10 mouse cellular contexts compared by ENCODE assay signal in the genomic region with DNA sequence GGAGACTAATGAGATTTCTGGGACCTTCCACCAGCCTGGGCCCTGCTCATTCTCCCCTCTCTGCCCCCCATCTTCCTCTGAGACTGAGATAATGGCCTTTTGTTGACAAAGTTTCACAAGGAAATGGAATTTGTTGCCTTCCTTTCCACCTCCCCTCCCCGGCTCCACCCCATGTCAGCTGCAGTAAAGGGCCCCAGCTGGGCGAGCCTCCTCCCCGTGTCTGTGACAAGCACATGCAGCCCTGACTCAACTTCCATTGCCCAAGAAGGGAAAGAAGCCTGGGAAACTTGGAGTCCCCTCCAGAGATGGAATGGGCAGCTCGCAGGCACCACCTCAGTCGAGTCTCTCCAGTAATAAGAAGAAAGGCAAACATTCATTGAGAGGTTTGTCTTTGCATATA. TPM values are rescaled to one million over a fixed set of nuclear protein-coding genes. Genes with fewer than 3 reads are reported as not detected.
DNase-seq lines count a peak whose midpoint lies in the region; ATAC-seq and TF ChIP-seq lines count a peak whose summit lies in the region.
"Had no signal": no experiment of that assay in that cellular context is flagged by ENCODE, and none has a peak within 500 bp of the region (broad histone marks: within the 10 kb centered on the region; RNA-seq: fewer than 3 reads in every experiment).

No protein-coding gene starts in this region.

- intact Hi-C loops in gastrocnemius, adult 2 months (cut with DNase I) = no loop called here

- peak; percentile 50 for ATAC-seq in megakaryocyte progenitor cell, adult 5-6 weeks (replicated peaks; ENCODE audit: poor library complexity)
- ATAC-seq in hindbrain, embryonic 16.5 days = no peak
- no peak for ATAC-seq in neural tube, embryonic 15.5 days (ENCODE audit: low FRiP score)

- H3K36me3 ChIP-seq in hindbrain, embryonic 16.5 days (ENCODE audit: control insufficient read depth, insufficient read depth, low read length) = no peaks in the 10 kb centered on the region
- H3K36me3 ChIP-seq in neural tube, embryonic 15.5 days = no peaks in the 10 kb centered on the region

- WGBS in hindbrain, embryonic 16.5 days = 22% methylated on average over 5 of the region's 5 CpGs
- 20% methylated on average over 5 of the region's 5 CpGs for WGBS in neural tube, embryonic 15.5 days

- H3K4me1 ChIP-seq in hindbrain, embryonic 16.5 days (ENCODE audit: control insufficient read depth, insufficient read depth, low read depth, low read length) = no peaks in the 10 kb centered on the region
- H3K4me1 ChIP-seq in neural tube, embryonic 15.5 days = 0 out of 2 replicates have a peak, but pooled peaks cover 5% of the 10 kb centered on the region

- H3K9ac ChIP-seq in hindbrain, embryonic 16.5 days (ENCODE audit: low read depth, low read length) = no peak overlapping the region
- no peak overlapping the region for H3K9ac ChIP-seq in neural tube, embryonic 15.5 days (replicated peaks)

- DNase-seq in gastrocnemius, adult 2 months = peak; percentile 50
- DNase-seq in gastrocnemius, adult 8-10 months (ENCODE audit: low spot score in 2 of 2) = no peak
- peak; percentile 49 for DNase-seq in urinary bladder, postnatal 25 days (ENCODE audit: low spot score)
- DNase-seq in urinary bladder, postnatal 4 days (ENCODE audit: low spot score in 2 of 2) = no peak
- DNase-seq in embryo, embryonic 11 days = no peak
- DNase-seq: kidney, adult 9 months; right cerebral cortex, postnatal 25 days had no signal

- H3K4me3 ChIP-seq in gastrocnemius, adult 2 months = no peak overlapping the region
- H3K4me3 ChIP-seq in hindbrain, embryonic 16.5 days (ENCODE audit: low read length) = no peak overlapping the region
- no peak overlapping the region for H3K4me3 ChIP-seq in neural tube, embryonic 15.5 days (replicated peaks)

- no peak for TF ChIP-seq CTCF in gastrocnemius, adult 2 months (IDR thresholded peaks at IDR 0.05)

- no peaks in the 10 kb centered on the region for H3K27me3 ChIP-seq in hindbrain, embryonic 16.5 days (replicated peaks; ENCODE audit: control insufficient read depth, insufficient read depth, low read length)
- H3K27me3 ChIP-seq in neural tube, embryonic 15.5 days (replicated peaks) = no peaks in the 10 kb centered on the region

- no peak overlapping the region for H3K4me2 ChIP-seq in hindbrain, embryonic 16.5 days (ENCODE audit: low read length)
- no peak overlapping the region for H3K4me2 ChIP-seq in neural tube, embryonic 15.5 days

- H3K9me3 ChIP-seq in hindbrain, embryonic 16.5 days (ENCODE audit: control insufficient read depth, low read length) = no peaks in the 10 kb centered on the region
- H3K9me3 ChIP-seq in neural tube, embryonic 15.5 days (replicated peaks) = no peaks in the 10 kb centered on the region

- H3K27ac ChIP-seq in gastrocnemius, adult 2 months = peak overlapping the region; percentile 8; the same call in 1 of the 2 replicates
- H3K27ac ChIP-seq in hindbrain, embryonic 16.5 days (ENCODE audit: low read depth, low read length) = no peak overlapping the region
- no peak overlapping the region for H3K27ac ChIP-seq in neural tube, embryonic 15.5 days (replicated peaks)

RNA-seq across cellular contexts. Expression of gene Plet1, which starts 15.5 kb away (rescaled TPM):
- total RNA-seq in gastrocnemius, adult 2 months (2021) = under 1 TPM in 1 of 2 experiments, not detected in 1; 0.36 TPM
- total RNA-seq in gastrocnemius, adult 8-10 months (2022) = under 1 TPM in 2 of 4 experiments, not detected in 2; 0.19 to 0.27 TPM
- 0.35 TPM in 1 of 2 replicates, not detected in the other for total RNA-seq in megakaryocyte progenitor cell, adult 5-6 weeks (2015)
- total RNA-seq in megakaryocyte progenitor cell, adult 5-6 weeks (2017) = 0.51 and 0.54 TPM in 2 replicates
- 0.90 and 1.1 TPM in 2 replicates for polyA plus RNA-seq in hindbrain, embryonic 16.5 days (2015; fragmentation: Nextera tagmentation; extraction: Ambion mirVana)
- 0.72 and 2.1 TPM in 2 replicates for polyA plus RNA-seq in neural tube, embryonic 15.5 days (2015; fragmentation: Nextera tagmentation; extraction: Ambion mirVana)

RNA-seq across cellular contexts. Expression of gene Pts, which starts 49.7 kb away (rescaled TPM):
- total RNA-seq in gastrocnemius, adult 2 months (2021) = 10 to 100 TPM; 10.4 to 11.9 TPM
- total RNA-seq in gastrocnemius, adult 8-10 months (2022) = 10 to 100 TPM; 10.1 to 13.7 (median 11.7) TPM
- total RNA-seq in megakaryocyte progenitor cell, adult 5-6 weeks (2015) = 107 and 121 TPM in 2 replicates
- 54.6 and 63.6 TPM in 2 replicates for total RNA-seq in megakaryocyte progenitor cell, adult 5-6 weeks (2017)
- 95.6 and 113 TPM in 2 replicates for polyA plus RNA-seq in hindbrain, embryonic 16.5 days (2015; fragmentation: Nextera tagmentation; extraction: Ambion mirVana)
- 109 and 113 TPM in 2 replicates for polyA plus RNA-seq in neural tube, embryonic 15.5 days (2015; fragmentation: Nextera tagmentation; extraction: Ambion mirVana)

Comparison
In these comparisons a context has a peak if more than half of its experiments do, and no peak if none do; other contexts are left out.
1. DNase-seq: peak in gastrocnemius, adult 2 months (single experiment) and urinary bladder, postnatal 25 days (single experiment); none in gastrocnemius, adult 8-10 months (0 of 2), urinary bladder, postnatal 4 days (0 of 2) and embryo, embryonic 11 days (single experiment).